Mouse (Mus musculus): Measurements from ENCODE around the gene Pdzk1ip1. TPM values are rescaled to one million over a fixed set of nuclear protein-coding genes. Genes with fewer than 3 reads are reported as not detected.

Pdzk1ip1 gene
- polyA plus RNA-seq, 1 experiment from 2014 or later = 1.7 TPM

DNA sequence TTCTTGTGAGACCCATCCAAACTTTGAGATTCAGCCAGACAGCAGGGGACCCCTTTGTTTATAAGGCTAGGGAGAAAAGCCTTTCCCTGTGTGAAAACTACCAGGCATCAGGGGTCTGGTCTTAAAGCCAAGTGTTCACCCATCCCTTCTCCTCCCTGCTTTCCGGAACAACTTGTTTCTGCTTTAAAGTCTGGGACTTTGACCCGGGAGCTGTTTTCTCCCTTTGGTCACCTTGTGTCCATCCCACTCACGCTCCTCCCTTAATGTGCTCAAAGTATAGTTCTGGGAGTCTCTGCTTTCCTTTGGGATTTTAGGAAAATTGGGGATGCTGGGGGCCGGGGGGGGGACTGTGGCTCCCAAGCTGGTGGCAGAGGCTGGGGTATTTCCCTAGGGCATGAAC is 2.3 kb upstream of the Pdzk1ip1 start:
- Histone ChIP-seq H3K4me3 (ENCODE audit: low read length) (no peak overlapping the region), H3K4me2 (ENCODE audit: low read depth, low read length) (no peak overlapping the region), H3K9ac (ENCODE audit: low read length) (no peak overlapping the region), H3K36me3 (ENCODE audit: control insufficient read depth, insufficient read depth) (no peaks in the 10 kb centered on the region), H3K27ac (ENCODE audit: low read length) (no peak overlapping the region), H3K4me1 (ENCODE audit: control insufficient read depth, insufficient read depth, low read length) (no peaks in the 10 kb centered on the region), H3K27me3 (ENCODE audit: control insufficient read depth, insufficient read depth, low read length) (peaks cover 13% of the 10 kb centered on the region; the same call in 1 of the 2 replicates), H3K9me3 (replicated peaks; ENCODE audit: control insufficient read depth, low read length) (no peaks in the 10 kb centered on the region)
- ATAC-seq (replicated peaks; ENCODE audit: extremely low read depth, insufficient read depth, low FRiP score) = no peak
- 66% methylated on average over 4 of the region's 4 CpGs for WGBS

DNA sequence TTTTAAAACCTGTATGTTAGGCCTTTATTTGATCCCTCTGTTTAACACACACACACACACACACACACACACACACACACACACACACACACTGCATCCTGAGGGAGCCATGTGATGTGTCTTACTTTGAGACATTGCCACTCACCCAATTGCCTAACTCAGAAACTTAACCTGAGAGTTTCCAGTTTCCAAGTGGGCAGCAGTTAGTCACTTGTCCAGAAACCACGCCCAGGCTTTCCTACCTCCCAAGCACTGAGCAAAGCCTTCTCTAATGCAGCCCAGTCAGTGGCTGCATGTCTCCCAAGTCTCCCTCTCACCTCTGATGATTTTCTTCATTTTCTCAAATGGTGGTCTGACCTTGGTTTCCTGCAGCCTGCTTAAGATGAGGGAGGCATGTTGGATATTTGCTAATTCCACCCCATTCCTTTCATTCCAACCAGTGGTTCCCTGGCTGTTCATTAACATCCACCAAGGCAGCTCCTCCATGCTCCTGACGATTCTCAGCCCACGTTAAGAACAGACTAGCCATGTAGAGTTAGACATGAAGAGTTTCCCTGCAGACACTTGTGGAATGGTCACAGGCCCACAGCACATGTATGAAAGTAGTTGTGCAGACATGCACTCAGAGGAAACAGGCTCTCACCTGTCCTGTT is 1.6 kb upstream of the Pdzk1ip1 start:
- no peak overlapping the region for H3K4me2 ChIP-seq (ENCODE audit: low read depth, low read length)
- 56% methylated on average over 3 of the region's 3 CpGs for WGBS
- H3K27ac ChIP-seq (ENCODE audit: low read length) = no peak overlapping the region
- H3K9me3 ChIP-seq (replicated peaks; ENCODE audit: control insufficient read depth, low read length) = no peaks in the 10 kb centered on the region
- H3K4me3 ChIP-seq (ENCODE audit: low read length) = no peak overlapping the region
- H3K9ac ChIP-seq (ENCODE audit: low read length) = no peak overlapping the region
- H3K27me3 ChIP-seq (ENCODE audit: control insufficient read depth, insufficient read depth, low read length) = peaks cover 13% of the 10 kb centered on the region; the same call in 1 of the 2 replicates
- no peaks in the 10 kb centered on the region for H3K4me1 ChIP-seq (ENCODE audit: control insufficient read depth, insufficient read depth, low read length)
- no peak for ATAC-seq (replicated peaks; ENCODE audit: extremely low read depth, insufficient read depth, low FRiP score)
- no peaks in the 10 kb centered on the region for H3K36me3 ChIP-seq (ENCODE audit: control insufficient read depth, insufficient read depth)

DNA sequence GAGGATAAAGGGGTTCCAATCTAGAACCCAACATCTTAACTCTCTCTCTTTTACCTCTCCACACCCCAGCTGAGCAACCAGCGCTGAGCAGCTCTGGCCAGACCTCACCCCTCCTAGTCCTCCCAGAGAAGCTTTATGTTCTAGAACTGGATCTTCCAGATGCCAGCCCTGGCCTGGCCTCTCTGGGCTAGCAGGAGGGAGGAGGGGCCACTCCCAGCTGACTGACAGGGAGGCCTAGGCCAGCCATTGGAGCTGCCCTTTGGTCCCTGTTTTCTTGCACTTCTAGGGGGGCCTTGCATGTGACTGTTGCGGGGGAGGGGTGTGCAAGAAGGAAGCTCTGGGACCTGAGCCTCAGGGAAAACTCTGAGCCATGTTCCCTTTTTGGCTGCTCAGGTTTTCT is 2.1 kb downstream of the Pdzk1ip1 start:
- WGBS = 49% methylated on average over 2 of the region's 2 CpGs
- Histone ChIP-seq H3K27me3 (ENCODE audit: control insufficient read depth, insufficient read depth, low read length) (peaks cover 20% of the 10 kb centered on the region), H3K9me3 (replicated peaks; ENCODE audit: control insufficient read depth, low read length) (no peaks in the 10 kb centered on the region), H3K4me3 (ENCODE audit: low read length) (no peak overlapping the region), H3K4me2 (ENCODE audit: low read depth, low read length) (no peak overlapping the region), H3K27ac (ENCODE audit: low read length) (no peak overlapping the region), H3K9ac (ENCODE audit: low read length) (no peak overlapping the region), H3K36me3 (ENCODE audit: control insufficient read depth, insufficient read depth) (no peaks in the 10 kb centered on the region), H3K4me1 (ENCODE audit: control insufficient read depth, insufficient read depth, low read length) (peaks cover under 1% of the 10 kb centered on the region; the same call in 1 of the 2 replicates)
- ATAC-seq (replicated peaks; ENCODE audit: extremely low read depth, insufficient read depth, low FRiP score) = no peak

DNA sequence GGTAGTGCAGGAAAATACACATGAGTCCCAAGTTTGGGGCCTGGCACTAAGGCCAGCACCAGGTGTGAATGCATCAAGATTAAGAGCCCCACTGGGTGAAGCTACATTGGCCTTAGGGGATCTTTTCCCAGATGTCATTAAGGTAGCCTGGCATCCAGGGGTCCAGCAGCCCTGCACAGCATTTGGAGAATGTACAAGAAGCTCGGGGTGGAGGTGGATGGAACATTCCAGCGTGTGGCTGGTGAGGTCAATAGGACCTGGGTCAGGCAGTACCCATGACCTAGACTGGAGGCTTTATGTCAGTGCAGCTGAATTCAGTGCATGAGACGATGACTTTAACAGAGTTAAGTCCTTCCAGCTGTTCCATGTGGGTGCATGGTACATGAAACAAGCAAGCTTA is 3.3 kb downstream of the Pdzk1ip1 start:
- Histone ChIP-seq H3K4me3 (ENCODE audit: low read length) (no peak overlapping the region), H3K27me3 (ENCODE audit: control insufficient read depth, insufficient read depth, low read length) (peaks cover 21% of the 10 kb centered on the region), H3K4me2 (ENCODE audit: low read depth, low read length) (no peak overlapping the region), H3K27ac (ENCODE audit: low read length) (no peak overlapping the region), H3K9me3 (replicated peaks; ENCODE audit: control insufficient read depth, low read length) (no peaks in the 10 kb centered on the region), H3K36me3 (ENCODE audit: control insufficient read depth, insufficient read depth) (no peaks in the 10 kb centered on the region), H3K9ac (ENCODE audit: low read length) (no peak overlapping the region), H3K4me1 (ENCODE audit: control insufficient read depth, insufficient read depth, low read length) (peaks cover 11% of the 10 kb centered on the region)
- no peak for ATAC-seq (replicated peaks; ENCODE audit: extremely low read depth, insufficient read depth, low FRiP score)
- 70% methylated on average over 3 of the region's 3 CpGs for WGBS

DNA sequence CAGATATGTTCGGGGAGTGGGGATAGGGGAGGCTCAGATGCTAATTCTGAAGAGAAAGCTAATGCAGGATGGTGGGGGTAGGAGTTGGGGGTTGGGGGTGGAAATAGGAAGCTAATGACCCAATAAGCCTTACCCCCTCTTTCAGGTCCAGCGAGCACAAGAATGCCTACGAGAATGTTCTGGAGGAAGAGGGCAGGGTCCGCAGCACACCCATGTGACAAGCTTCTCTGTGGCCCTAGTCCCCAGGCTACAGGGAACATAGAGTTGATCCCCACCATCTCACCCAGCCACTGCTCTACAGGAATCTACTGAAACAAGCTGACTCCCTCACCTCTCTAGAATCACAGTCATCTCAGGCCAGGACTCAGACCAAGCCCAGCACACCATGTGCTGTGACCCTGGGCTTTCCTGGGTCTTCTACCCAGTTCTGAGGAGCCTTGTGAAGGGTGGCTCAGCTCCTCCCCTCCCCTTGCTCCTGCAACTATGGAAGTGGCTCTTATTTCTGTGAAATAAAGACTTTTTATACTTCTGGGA is 4.9 kb downstream of the Pdzk1ip1 start:
- H3K36me3 ChIP-seq (ENCODE audit: control insufficient read depth, insufficient read depth) = no peaks in the 10 kb centered on the region
- H3K9ac ChIP-seq (ENCODE audit: low read length) = no peak overlapping the region
- H3K9me3 ChIP-seq (replicated peaks; ENCODE audit: control insufficient read depth, low read length) = no peaks in the 10 kb centered on the region
- no peak overlapping the region for H3K4me2 ChIP-seq (ENCODE audit: low read depth, low read length)
- peaks cover 14% of the 10 kb centered on the region for H3K4me1 ChIP-seq (ENCODE audit: control insufficient read depth, insufficient read depth, low read length)
- ATAC-seq (replicated peaks; ENCODE audit: extremely low read depth, insufficient read depth, low FRiP score) = no peak
- H3K4me3 ChIP-seq (ENCODE audit: low read length) = no peak overlapping the region
- no peak overlapping the region for H3K27ac ChIP-seq (ENCODE audit: low read length)
- 72% methylated on average over 4 of the region's 4 CpGs for WGBS
- peaks cover 16% of the 10 kb centered on the region for H3K27me3 ChIP-seq (ENCODE audit: control insufficient read depth, insufficient read depth, low read length)

DNA sequence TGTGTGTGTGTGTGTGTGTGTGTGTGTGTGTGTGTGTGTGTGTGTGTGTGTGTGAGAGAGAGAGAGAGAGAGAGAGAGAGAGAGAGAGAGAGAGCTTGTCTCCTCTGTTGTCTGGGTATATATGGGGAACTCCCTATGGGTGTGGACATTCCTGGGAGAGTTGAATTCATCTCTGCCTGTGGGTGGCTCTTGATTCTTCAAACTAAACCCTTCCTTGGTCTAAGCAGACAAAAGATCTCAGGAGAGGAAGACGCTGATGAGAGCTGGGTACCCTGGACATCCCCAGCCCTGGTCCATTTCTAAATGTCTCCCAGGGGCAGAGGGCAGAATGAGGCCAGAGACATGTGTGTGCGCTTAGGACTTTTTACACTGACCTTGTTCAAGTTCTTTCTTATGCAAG is 5.5 kb downstream of the Pdzk1ip1 start:
- H3K27ac ChIP-seq (ENCODE audit: low read length) = no peak overlapping the region
- ATAC-seq (replicated peaks; ENCODE audit: extremely low read depth, insufficient read depth, low FRiP score) = no peak
- 84% methylated on average over 2 of the region's 2 CpGs for WGBS
- no peak overlapping the region for H3K9ac ChIP-seq (ENCODE audit: low read length)
- no peak overlapping the region for H3K4me2 ChIP-seq (ENCODE audit: low read depth, low read length)
- H3K4me3 ChIP-seq (ENCODE audit: low read length) = no peak overlapping the region
- no peaks in the 10 kb centered on the region for H3K9me3 ChIP-seq (replicated peaks; ENCODE audit: control insufficient read depth, low read length)
- no peaks in the 10 kb centered on the region for H3K36me3 ChIP-seq (ENCODE audit: control insufficient read depth, insufficient read depth)
- H3K4me1 ChIP-seq (ENCODE audit: control insufficient read depth, insufficient read depth, low read length) = peaks cover 14% of the 10 kb centered on the region
- H3K27me3 ChIP-seq (ENCODE audit: control insufficient read depth, insufficient read depth, low read length) = peaks cover 11% of the 10 kb centered on the region

DNA sequence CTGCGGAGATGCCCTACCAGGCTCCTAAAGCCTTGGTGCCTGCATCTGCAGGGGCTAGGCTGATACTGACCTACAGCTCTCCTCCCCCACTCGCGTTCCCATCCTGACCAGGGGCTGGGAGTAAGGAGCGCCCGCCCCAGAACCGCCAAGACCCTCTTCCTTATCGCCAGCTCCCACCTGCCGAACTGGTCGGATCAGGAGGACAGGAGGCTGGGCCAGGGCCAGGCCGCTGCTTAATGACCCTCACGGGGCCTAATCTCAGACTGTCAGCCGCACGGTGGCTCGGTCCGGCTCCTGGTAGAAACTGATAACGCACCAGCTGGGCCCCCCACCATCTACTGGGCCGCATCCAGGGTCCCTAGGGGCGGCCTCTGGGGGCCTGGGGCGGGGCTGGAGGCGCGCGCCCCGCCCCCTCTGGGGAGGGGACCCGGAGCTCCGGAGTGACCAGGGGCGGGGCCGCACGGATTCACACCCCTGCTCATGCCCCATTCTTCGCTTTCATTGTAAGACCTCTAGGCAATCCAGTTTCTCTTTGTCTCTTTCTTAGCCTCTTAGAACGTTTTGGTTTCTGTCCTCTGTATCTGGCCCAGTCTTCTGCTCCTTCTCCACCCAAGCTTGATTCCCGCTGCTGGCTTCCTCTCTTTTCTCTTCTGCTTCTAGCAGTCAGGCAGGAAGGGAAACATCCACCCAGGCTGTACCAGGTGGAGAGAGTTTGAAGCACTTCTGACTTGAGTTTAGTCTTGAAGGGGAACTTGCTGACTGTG is 7.3 kb downstream of the Pdzk1ip1 start:
- Histone ChIP-seq H3K9me3 (replicated peaks; ENCODE audit: control insufficient read depth, low read length) (no peaks in the 10 kb centered on the region), H3K4me1 (ENCODE audit: control insufficient read depth, insufficient read depth, low read length) (peaks cover 14% of the 10 kb centered on the region), H3K27ac (ENCODE audit: low read length) (no peak overlapping the region), H3K27me3 (ENCODE audit: control insufficient read depth, insufficient read depth, low read length) (peaks cover 8% of the 10 kb centered on the region), H3K4me2 (ENCODE audit: low read depth, low read length) (peak overlapping the region; percentile 84), H3K4me3 (ENCODE audit: low read length) (peak overlapping the region; percentile 56), H3K36me3 (ENCODE audit: control insufficient read depth, insufficient read depth) (no peaks in the 10 kb centered on the region), H3K9ac (ENCODE audit: low read length) (peak overlapping the region; percentile 53)
- ATAC-seq (replicated peaks; ENCODE audit: extremely low read depth, insufficient read depth, low FRiP score) = peak; percentile 68
- under 1% methylated on average over 31 of the region's 31 CpGs for WGBS

DNA sequence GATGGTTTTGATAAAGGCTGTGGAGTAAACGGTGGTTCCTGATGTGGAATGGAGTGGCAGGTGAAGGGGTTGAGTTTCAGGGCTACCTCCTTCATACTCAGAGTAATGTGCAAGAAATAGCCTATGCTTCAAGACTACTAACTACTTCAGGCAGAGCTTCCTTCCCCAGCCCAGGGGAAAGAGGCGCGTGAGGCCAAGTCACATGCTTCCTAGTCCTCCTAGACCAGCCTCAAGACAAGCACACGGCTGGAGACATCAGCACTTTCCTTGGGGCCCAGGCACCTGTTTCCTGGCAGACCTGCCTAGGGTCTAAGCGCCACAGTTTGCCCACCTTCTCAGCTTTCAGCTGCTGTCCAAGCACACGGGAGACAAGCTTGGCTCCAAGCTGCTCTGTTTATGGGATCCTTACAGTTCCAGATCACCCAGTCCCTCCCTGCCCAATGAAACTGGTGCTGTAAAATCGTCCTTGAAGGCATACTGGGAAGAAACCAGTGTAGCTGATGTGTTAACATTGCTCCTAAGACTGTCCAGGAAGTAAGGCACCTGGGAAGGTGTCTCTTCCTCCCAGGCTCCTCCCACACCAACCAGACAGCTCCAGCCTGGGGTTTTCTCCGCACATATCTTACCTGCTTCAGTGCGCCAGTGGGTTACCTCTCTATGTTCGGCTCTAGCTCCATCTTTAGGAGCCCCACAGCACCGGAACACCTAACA is 8.1 kb downstream of the Pdzk1ip1 start:
- H3K9me3 ChIP-seq (replicated peaks; ENCODE audit: control insufficient read depth, low read length) = no peaks in the 10 kb centered on the region
- H3K4me1 ChIP-seq (ENCODE audit: control insufficient read depth, insufficient read depth, low read length) = peaks cover 14% of the 10 kb centered on the region
- peak overlapping the region; percentile 56 for H3K4me3 ChIP-seq (ENCODE audit: low read length)
- 16% methylated on average over 11 of the region's 11 CpGs for WGBS
- H3K9ac ChIP-seq (ENCODE audit: low read length) = no peak overlapping the region
- H3K36me3 ChIP-seq (ENCODE audit: control insufficient read depth, insufficient read depth) = no peaks in the 10 kb centered on the region
- peak overlapping the region; percentile 84 for H3K4me2 ChIP-seq (ENCODE audit: low read depth, low read length)
- H3K27ac ChIP-seq (ENCODE audit: low read length) = no peak overlapping the region
- no peak for ATAC-seq (replicated peaks; ENCODE audit: extremely low read depth, insufficient read depth, low FRiP score)
- peaks cover 8% of the 10 kb centered on the region for H3K27me3 ChIP-seq (ENCODE audit: control insufficient read depth, insufficient read depth, low read length)

DNA sequence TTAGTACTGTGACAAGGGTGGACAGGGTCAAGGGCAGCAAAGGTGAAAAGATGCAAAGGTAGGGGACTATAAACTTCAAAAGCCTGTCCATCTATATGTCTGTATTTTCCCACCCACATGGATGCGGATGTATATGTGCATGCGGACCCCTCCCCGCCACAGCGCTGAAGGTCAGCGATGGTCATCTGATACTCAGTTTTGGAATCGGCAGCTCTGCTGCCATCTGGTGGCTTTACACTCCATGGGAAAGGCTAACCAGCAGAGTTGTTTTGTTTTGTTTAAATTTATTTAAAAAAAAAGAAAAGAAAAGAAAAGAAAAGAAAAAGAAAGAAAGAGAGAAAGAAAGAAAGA is 8.6 kb downstream of the Pdzk1ip1 start:
- H3K4me1 ChIP-seq (ENCODE audit: control insufficient read depth, insufficient read depth, low read length) = peaks cover 14% of the 10 kb centered on the region
- 1% methylated on average over 6 of the region's 6 CpGs for WGBS
- H3K9me3 ChIP-seq (replicated peaks; ENCODE audit: control insufficient read depth, low read length) = no peaks in the 10 kb centered on the region
- no peaks in the 10 kb centered on the region for H3K36me3 ChIP-seq (ENCODE audit: control insufficient read depth, insufficient read depth)
- peak overlapping the region; percentile 17; the same call in 1 of the 2 replicates for H3K4me3 ChIP-seq (ENCODE audit: low read length)
- peak overlapping the region; percentile 84 for H3K4me2 ChIP-seq (ENCODE audit: low read depth, low read length)
- peaks cover 8% of the 10 kb centered on the region for H3K27me3 ChIP-seq (ENCODE audit: control insufficient read depth, insufficient read depth, low read length)
- no peak for ATAC-seq (replicated peaks; ENCODE audit: extremely low read depth, insufficient read depth, low FRiP score)
- no peak overlapping the region for H3K27ac ChIP-seq (ENCODE audit: low read length)
- no peak overlapping the region for H3K9ac ChIP-seq (ENCODE audit: low read length)

Data from heart, embryonic 16.5 days (tissue).